Mouse (Mus musculus) heart, adult 9 months (tissue): ENCODE measurements around the gene Rtkn2.

Experiments
- DNase-seq, 2 experiments: peaks; one replicate each; pipeline ENCODE4 v3.0.0; 2022; ENCODE audit warnings: low spot score in 2 of 2

Rtkn2 gene

GRCm38 (mm10) chr10:67995356-67995755 is 16.0 kb downstream of the Rtkn2 start:
- DNase-seq, result no peak

- peak in 1 of 2 experiments; percentile 33 for DNase-seq
These were observed 16.8 kb downstream of the Rtkn2 start for GRCm38 (mm10) chr10:67996171-67996570.

- peak in 1 of 2 experiments; percentile 30 for DNase-seq
These were observed 18.8 kb downstream of the Rtkn2 start for GRCm38 (mm10) chr10:67998116-67998635.

- no peak for DNase-seq
These were observed 19.8 kb downstream of the Rtkn2 start for GRCm38 (mm10) chr10:67999170-67999569.

- no peak for DNase-seq
These were observed 22.1 kb downstream of the Rtkn2 start for GRCm38 (mm10) chr10:68001456-68001855.

GRCm38 (mm10) chr10:68003651-68004422 is 24.5 kb downstream of the Rtkn2 start:
- no peak for DNase-seq

GRCm38 (mm10) chr10:68005404-68005803 is 26.0 kb downstream of the Rtkn2 start:
- DNase-seq, result peak; percentile 40

- no peak for DNase-seq
These were observed 27.1 kb downstream of the Rtkn2 start for GRCm38 (mm10) chr10:68006491-68006890.

GRCm38 (mm10) chr10:68007103-68007502 is 27.7 kb downstream of the Rtkn2 start:
- no peak for DNase-seq

GRCm38 (mm10) chr10:68008198-68008955 is 29.0 kb downstream of the Rtkn2 start:
- DNase-seq, result peak; percentile 59 to 69

GRCm38 (mm10) chr10:68009301-68009700 is 29.9 kb downstream of the Rtkn2 start:
- no peak for DNase-seq

- DNase-seq, result no peak
These were observed 30.5 kb downstream of the Rtkn2 start for GRCm38 (mm10) chr10:68009867-68010266.

GRCm38 (mm10) chr10:68013137-68013536 is 33.8 kb downstream of the Rtkn2 start:
- peak; percentile 14 to 19 for DNase-seq

- DNase-seq, result no peak
These were observed 41.4 kb downstream of the Rtkn2 start for GRCm38 (mm10) chr10:68020755-68021154.

GRCm38 (mm10) chr10:68025660-68026059 is 46.3 kb downstream of the Rtkn2 start:
- DNase-seq, result no peak

- DNase-seq, result no peak
These were observed 49.1 kb downstream of the Rtkn2 start for GRCm38 (mm10) chr10:68028327-68029080.

- DNase-seq, result no peak
These were observed 49.8 kb downstream of the Rtkn2 start for GRCm38 (mm10) chr10:68029081-68029626.

GRCm38 (mm10) chr10:68030027-68030426 is 50.7 kb downstream of the Rtkn2 start:
- no peak for DNase-seq

GRCm38 (mm10) chr10:68035707-68036367 is 56.5 kb downstream of the Rtkn2 start:
- no peak for DNase-seq

GRCm38 (mm10) chr10:68036368-68036980 is 57.1 kb downstream of the Rtkn2 start:
- DNase-seq, result no peak
